Mouse (Mus musculus): ENCODE results near the gene Grk6.

DNA sequence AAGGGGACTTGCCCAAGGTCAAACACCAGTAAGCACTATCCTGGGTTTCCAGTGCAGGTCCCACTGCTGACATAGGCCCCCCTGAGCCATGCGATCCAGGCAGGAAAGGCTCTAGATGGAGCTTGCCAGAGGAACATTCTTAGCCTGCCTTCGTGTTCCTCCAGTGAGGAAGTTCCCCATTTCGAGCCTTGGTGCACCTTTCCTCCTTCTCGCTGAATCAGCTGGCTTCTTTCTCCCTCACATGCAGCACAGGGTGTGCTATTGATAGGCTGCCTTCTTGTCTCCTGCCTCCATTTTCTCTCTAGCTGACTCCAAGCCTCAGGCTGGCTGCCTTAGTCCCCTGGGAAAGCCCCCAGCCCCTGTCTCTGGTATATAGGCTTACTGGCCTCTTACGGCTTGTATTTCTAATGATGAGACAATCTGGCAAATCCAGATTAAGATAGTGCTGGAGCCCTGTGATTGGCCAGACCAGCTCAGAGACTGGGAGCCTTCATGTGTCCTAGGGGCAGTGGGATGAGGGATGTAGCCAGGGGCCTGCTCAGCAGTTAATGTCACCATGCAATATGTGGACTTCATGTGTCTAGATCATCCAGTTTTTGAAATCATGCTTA is 21.1 kb downstream of the Grk6 start:
- TF ChIP-seq CTCF (IDR thresholded peaks at IDR 0.05; ENCODE audit: borderline replicate concordance, control insufficient read depth, extremely low read depth, insufficient read depth, low read length, poor library complexity) (no peak), POLR2A (IDR thresholded peaks at IDR 0.05; ENCODE audit: control insufficient read depth, extremely low read depth, insufficient read depth, low read length, poor library complexity) (no peak)
